Mouse (Mus musculus): Measurements from ENCODE around the gene Irak4. TPM values are rescaled to one million over a fixed set of nuclear protein-coding genes. Genes with fewer than 3 reads are reported as not detected.

Irak4 gene
- polyA plus RNA-seq, 1 experiment from 2014 or later = 2.7 TPM

GRCm38 (mm10) chr15:94589219-94590075 lies 46.0 kb downstream of the Irak4 start, which contains the start of gene Twf1:
Gene Twf1, minus strand, starts transcription at chr15:94589889.
- Histone ChIP-seq H3K9ac (ENCODE audit: low read length) (peak within 1 kb of the TSS; percentile 87), H3K4me2 (ENCODE audit: low read depth, severe bottlenecking) (peak within 1 kb of the TSS; percentile 64), H3K4me1 (ENCODE audit: control insufficient read depth, insufficient read depth, low read length) (no peaks in the 10 kb centered on the region), H3K27me3 (ENCODE audit: control insufficient read depth, insufficient read depth, low read length) (no peaks in the 10 kb centered on the region), H3K9me3 (ENCODE audit: control insufficient read depth, low read length) (no peaks in the 10 kb centered on the region), H3K36me3 (ENCODE audit: control insufficient read depth, insufficient read depth, low read length) (peaks cover 4% of the 10 kb centered on the region; the same call in 1 of the 2 replicates), H3K4me3 (ENCODE audit: low read depth, low read length) (peak within 1 kb of the TSS; percentile 95), H3K27ac (replicated peaks; ENCODE audit: low read depth, low read length) (no peak within 1 kb of the TSS; the same call in 1 of the 2 replicates)
- under 1% methylated on average over 66 of the region's 70 CpGs for WGBS
- DNase-seq (ENCODE audit: low spot score) = peak; percentile 98
- ATAC-seq (ENCODE audit: insufficient number of reproducible peaks, low FRiP score, low TSS enrichment, low read depth) = peak; percentile 99

- H3K9me3 ChIP-seq (ENCODE audit: control insufficient read depth, low read length) = no peaks in the 10 kb centered on the region
- 16% methylated on average over 8 of the region's 8 CpGs for WGBS
- H3K36me3 ChIP-seq (ENCODE audit: control insufficient read depth, insufficient read depth, low read length) = peaks cover 2% of the 10 kb centered on the region; the same call in 1 of the 2 replicates
- no peaks in the 10 kb centered on the region for H3K27me3 ChIP-seq (ENCODE audit: control insufficient read depth, insufficient read depth, low read length)
- ATAC-seq (ENCODE audit: insufficient number of reproducible peaks, low FRiP score, low TSS enrichment, low read depth) (peak; percentile 7; the same call in 1 of the 2 replicates), DNase-seq (ENCODE audit: low spot score) (no peak)
- peak overlapping the region; percentile 95; the same call in 1 of the 2 replicates for H3K4me3 ChIP-seq (ENCODE audit: low read depth, low read length)
- H3K27ac ChIP-seq (replicated peaks; ENCODE audit: low read depth, low read length) = no peak overlapping the region
- peak overlapping the region; percentile 64; the same call in 1 of the 2 replicates for H3K4me2 ChIP-seq (ENCODE audit: low read depth, severe bottlenecking)
- no peaks in the 10 kb centered on the region for H3K4me1 ChIP-seq (ENCODE audit: control insufficient read depth, insufficient read depth, low read length)
- H3K9ac ChIP-seq (ENCODE audit: low read length) = no peak overlapping the region
Observed at GRCm38 (mm10) chr15:94590083-94590482, 46.6 kb downstream of the Irak4 start.

- Histone ChIP-seq H3K9me3 (ENCODE audit: control insufficient read depth, low read length) (no peaks in the 10 kb centered on the region), H3K9ac (ENCODE audit: low read length) (no peak overlapping the region), H3K27me3 (ENCODE audit: control insufficient read depth, insufficient read depth, low read length) (no peaks in the 10 kb centered on the region), H3K4me2 (ENCODE audit: low read depth, severe bottlenecking) (no peak overlapping the region), H3K4me1 (ENCODE audit: control insufficient read depth, insufficient read depth, low read length) (no peaks in the 10 kb centered on the region), H3K4me3 (ENCODE audit: low read depth, low read length) (no peak overlapping the region), H3K27ac (replicated peaks; ENCODE audit: low read depth, low read length) (no peak overlapping the region), H3K36me3 (ENCODE audit: control insufficient read depth, insufficient read depth, low read length) (no peaks in the 10 kb centered on the region)
- DNase-seq (ENCODE audit: low spot score) (no peak), ATAC-seq (ENCODE audit: insufficient number of reproducible peaks, low FRiP score, low TSS enrichment, low read depth) (no peak)
- WGBS = 54% methylated on average over 4 of the region's 4 CpGs
Observed at GRCm38 (mm10) chr15:94591356-94591755, 47.9 kb downstream of the Irak4 start.

- H3K9me3 ChIP-seq (ENCODE audit: control insufficient read depth, low read length) = no peaks in the 10 kb centered on the region
- no peak for ATAC-seq (ENCODE audit: insufficient number of reproducible peaks, low FRiP score, low TSS enrichment, low read depth)
- WGBS = 76% methylated on average over 1 of the region's 1 CpGs
- H3K4me2 ChIP-seq (ENCODE audit: low read depth, severe bottlenecking) = no peak overlapping the region
- no peaks in the 10 kb centered on the region for H3K27me3 ChIP-seq (ENCODE audit: control insufficient read depth, insufficient read depth, low read length)
- H3K4me3 ChIP-seq (ENCODE audit: low read depth, low read length) = no peak overlapping the region
- no peaks in the 10 kb centered on the region for H3K4me1 ChIP-seq (ENCODE audit: control insufficient read depth, insufficient read depth, low read length)
- H3K36me3 ChIP-seq (ENCODE audit: control insufficient read depth, insufficient read depth, low read length) = no peaks in the 10 kb centered on the region
- H3K27ac ChIP-seq (replicated peaks; ENCODE audit: low read depth, low read length) = no peak overlapping the region
- H3K9ac ChIP-seq (ENCODE audit: low read length) = no peak overlapping the region
- DNase-seq (ENCODE audit: low spot score) = no peak
Observed at GRCm38 (mm10) chr15:94593586-94593985, 50.1 kb downstream of the Irak4 start.

GRCm38 (mm10) chr15:94600145-94600707 lies 56.8 kb downstream of the Irak4 start:
- no peaks in the 10 kb centered on the region for H3K4me1 ChIP-seq (ENCODE audit: control insufficient read depth, insufficient read depth, low read length)
- ATAC-seq (ENCODE audit: insufficient number of reproducible peaks, low FRiP score, low TSS enrichment, low read depth) = no peak
- no peak overlapping the region for H3K27ac ChIP-seq (replicated peaks; ENCODE audit: low read depth, low read length)
- no peak overlapping the region for H3K4me3 ChIP-seq (ENCODE audit: low read depth, low read length)
- H3K4me2 ChIP-seq (ENCODE audit: low read depth, severe bottlenecking) = no peak overlapping the region
- DNase-seq (ENCODE audit: low spot score) = no peak
- H3K9ac ChIP-seq (ENCODE audit: low read length) = no peak overlapping the region
- WGBS = 75% methylated on average over 11 of the region's 11 CpGs
- H3K27me3 ChIP-seq (ENCODE audit: control insufficient read depth, insufficient read depth, low read length) = no peaks in the 10 kb centered on the region
- no peaks in the 10 kb centered on the region for H3K36me3 ChIP-seq (ENCODE audit: control insufficient read depth, insufficient read depth, low read length)
- H3K9me3 ChIP-seq (ENCODE audit: control insufficient read depth, low read length) = no peaks in the 10 kb centered on the region

GRCm38 (mm10) chr15:94601339-94601738 lies 57.9 kb downstream of the Irak4 start:
- no peaks in the 10 kb centered on the region for H3K27me3 ChIP-seq (ENCODE audit: control insufficient read depth, insufficient read depth, low read length)
- no peak overlapping the region for H3K27ac ChIP-seq (replicated peaks; ENCODE audit: low read depth, low read length)
- no peaks in the 10 kb centered on the region for H3K4me1 ChIP-seq (ENCODE audit: control insufficient read depth, insufficient read depth, low read length)
- H3K36me3 ChIP-seq (ENCODE audit: control insufficient read depth, insufficient read depth, low read length) = no peaks in the 10 kb centered on the region
- H3K9me3 ChIP-seq (ENCODE audit: control insufficient read depth, low read length) = no peaks in the 10 kb centered on the region
- ATAC-seq (ENCODE audit: insufficient number of reproducible peaks, low FRiP score, low TSS enrichment, low read depth) (no peak), DNase-seq (ENCODE audit: low spot score) (peak; percentile 54)
- no peak overlapping the region for H3K4me3 ChIP-seq (ENCODE audit: low read depth, low read length)
- WGBS = 22% methylated on average over 3 of the region's 3 CpGs
- H3K4me2 ChIP-seq (ENCODE audit: low read depth, severe bottlenecking) = no peak overlapping the region
- no peak overlapping the region for H3K9ac ChIP-seq (ENCODE audit: low read length)

GRCm38 (mm10) chr15:94602441-94602840 lies 59.0 kb downstream of the Irak4 start:
- Histone ChIP-seq H3K9ac (ENCODE audit: low read length) (no peak overlapping the region), H3K27me3 (ENCODE audit: control insufficient read depth, insufficient read depth, low read length) (no peaks in the 10 kb centered on the region), H3K27ac (replicated peaks; ENCODE audit: low read depth, low read length) (no peak overlapping the region), H3K9me3 (ENCODE audit: control insufficient read depth, low read length) (no peaks in the 10 kb centered on the region), H3K4me3 (ENCODE audit: low read depth, low read length) (no peak overlapping the region), H3K4me2 (ENCODE audit: low read depth, severe bottlenecking) (no peak overlapping the region), H3K36me3 (ENCODE audit: control insufficient read depth, insufficient read depth, low read length) (no peaks in the 10 kb centered on the region), H3K4me1 (ENCODE audit: control insufficient read depth, insufficient read depth, low read length) (no peaks in the 10 kb centered on the region)
- no peak for ATAC-seq (ENCODE audit: insufficient number of reproducible peaks, low FRiP score, low TSS enrichment, low read depth)
- WGBS = 74% methylated on average over 3 of the region's 3 CpGs
- no peak for DNase-seq (ENCODE audit: low spot score)

GRCm38 (mm10) chr15:94607768-94608167 lies 64.3 kb downstream of the Irak4 start:
- Histone ChIP-seq H3K9me3 (ENCODE audit: control insufficient read depth, low read length) (no peaks in the 10 kb centered on the region), H3K36me3 (ENCODE audit: control insufficient read depth, insufficient read depth, low read length) (no peaks in the 10 kb centered on the region), H3K27ac (replicated peaks; ENCODE audit: low read depth, low read length) (no peak overlapping the region), H3K27me3 (ENCODE audit: control insufficient read depth, insufficient read depth, low read length) (no peaks in the 10 kb centered on the region), H3K4me1 (ENCODE audit: control insufficient read depth, insufficient read depth, low read length) (no peaks in the 10 kb centered on the region), H3K4me3 (ENCODE audit: low read depth, low read length) (no peak overlapping the region), H3K4me2 (ENCODE audit: low read depth, severe bottlenecking) (no peak overlapping the region), H3K9ac (ENCODE audit: low read length) (no peak overlapping the region)
- no peak for DNase-seq (ENCODE audit: low spot score)
- ATAC-seq (ENCODE audit: insufficient number of reproducible peaks, low FRiP score, low TSS enrichment, low read depth) = no peak
- WGBS = 93% methylated on average over 8 of the region's 8 CpGs

Data from limb, embryonic 11.5 days (tissue).